Mouse (Mus musculus) MEL (cell line): ENCODE data around the gene Mtif2. TPM values are rescaled to one million over a fixed set of nuclear protein-coding genes. Genes with fewer than 3 reads are reported as not detected.

Experiments used
- DNase-seq: peaks from one replicate; pipeline ENCODE4 v3.0.0; 2011; ENCODE audit warnings: low read depth, low spot score
- H3K27ac ChIP-seq: 2 replicates; pipeline ENCODE4 v1.5.1; 2012; ENCODE audit warnings: low read depth, mild to moderate bottlenecking, control low read depth, low read length, moderate library complexity; ENCODE audit not compliant: control insufficient read depth
- H3K27me3 ChIP-seq, 2 experiments: fragments of 150-350 bp in 1 of 2; sonication (generic) in 1 of 2; 2 replicates each; pipeline ENCODE4 v1.6.1; 2012; ENCODE audit warnings: low read length in 2 of 2, mild to moderate bottlenecking in 2 of 2, improper control_type of control experiment in 1 of 2, moderate library complexity in 1 of 2; ENCODE audit not compliant: insufficient read depth in 2 of 2, control insufficient read depth in 1 of 2
- H3K36me3 ChIP-seq, 2 experiments: 2 replicates each; pipeline ENCODE4 v1.6.1; 2012 to 2014; ENCODE audit warnings: low read length in 2 of 2, improper control_type of control experiment in 1 of 2, inconsistent platforms in 1 of 2, mild to moderate bottlenecking in 1 of 2; ENCODE audit not compliant: insufficient read depth in 2 of 2, control insufficient read depth in 1 of 2
- H3K4me1 ChIP-seq, 2 experiments: fragments of 150-350 bp in 1 of 2; sonication (generic) in 1 of 2; 2 replicates each; pipeline ENCODE4 v1.6.1; 2012; ENCODE audit warnings: low read length in 2 of 2, improper control_type of control experiment in 1 of 2, mild to moderate bottlenecking in 1 of 2; ENCODE audit not compliant: insufficient read depth in 2 of 2, control insufficient read depth in 1 of 2
- H3K4me3 ChIP-seq, 2 experiments: fragments of 150-350 bp in 1 of 2; sonication (generic) in 1 of 2; 2 replicates each; pipeline ENCODE4 v1.5.1; 2012; ENCODE audit warnings: low read depth in 2 of 2, low read length in 2 of 2, mild to moderate bottlenecking in 2 of 2, moderate library complexity in 2 of 2, control low read depth in 1 of 2, improper control_type of control experiment in 1 of 2; ENCODE audit not compliant: control insufficient read depth in 1 of 2, insufficient read depth in 1 of 2
- H3K79me2 ChIP-seq: 2 replicates; pipeline ENCODE4 v1.6.1; 2012; ENCODE audit warnings: mild to moderate bottlenecking, low read length, moderate library complexity; ENCODE audit not compliant: control insufficient read depth, poor library complexity, insufficient read depth
- H3K9ac ChIP-seq: 2 replicates; pipeline ENCODE4 v1.6.1; 2012; ENCODE audit warnings: low read depth, mild to moderate bottlenecking, control low read depth, low read length, moderate library complexity; ENCODE audit not compliant: control insufficient read depth, poor library complexity, severe bottlenecking
- H3K9me3 ChIP-seq: fragments of 150-350 bp; sonication (generic); replicated peaks from 2 replicates; pipeline ENCODE4 v1.6.1; 2012; ENCODE audit warnings: mild to moderate bottlenecking, low read length, improper control_type of control experiment, moderate library complexity; ENCODE audit not compliant: insufficient read depth
- CHD1 ChIP-seq: IDR thresholded peaks from 2 replicates; pipeline ENCODE4 v1.6.1; 2012; ENCODE audit warnings: low read depth, mild to moderate bottlenecking, inconsistent platforms, low read length, improper control_type of control experiment
- CTCF ChIP-seq, 3 experiments: IDR thresholded peaks in 2 of 3; conservative IDR thresholded peaks in 1 of 3; 2 replicates each; pipeline ENCODE4 v1.5.1; 2011 to 2012; ENCODE audit warnings: low read length in 3 of 3, low read depth in 2 of 3, mild to moderate bottlenecking in 2 of 3, improper control_type of control experiment in 1 of 3, inconsistent platforms in 1 of 3, mixed read lengths in 1 of 3, moderate library complexity in 1 of 3; ENCODE audit not compliant: control insufficient read depth in 1 of 3, insufficient read depth in 1 of 3, poor library complexity in 1 of 3, severe bottlenecking in 1 of 3
- ELF1 ChIP-seq: IDR thresholded peaks from 2 replicates; pipeline ENCODE4 v1.6.1; 2014; ENCODE audit warnings: low read depth, mild to moderate bottlenecking, inconsistent platforms, low read length, improper control_type of control experiment, moderate library complexity
- EP300 ChIP-seq, 2 experiments: IDR thresholded peaks; 2 replicates each; pipeline ENCODE4 v1.6.1; 2011; ENCODE audit warnings: improper control_type of control experiment in 2 of 2, low read length in 2 of 2, low read depth in 1 of 2, mild to moderate bottlenecking in 1 of 2
- GABPA ChIP-seq: IDR thresholded peaks from 2 replicates; pipeline ENCODE4 v1.6.1; 2012; ENCODE audit warnings: low read depth, mild to moderate bottlenecking, inconsistent platforms, low read length, improper control_type of control experiment, moderate library complexity
- GATA1 ChIP-seq: IDR thresholded peaks from 2 replicates; pipeline ENCODE4 v1.6.1; 2011; ENCODE audit warnings: low read depth, low read length, improper control_type of control experiment
- KAT2A ChIP-seq: conservative IDR thresholded peaks from 2 replicates; pipeline ENCODE4 v1.6.1; 2012; ENCODE audit warnings: low read depth, low read length, improper control_type of control experiment, inconsistent platforms
- MAZ ChIP-seq: IDR thresholded peaks from 2 replicates; pipeline ENCODE4 v1.6.1; 2012; ENCODE audit warnings: low read depth, mild to moderate bottlenecking, inconsistent platforms, low read length, improper control_type of control experiment
- MYB ChIP-seq: IDR thresholded peaks from 2 replicates; pipeline ENCODE4 v1.6.1; 2011; ENCODE audit warnings: mild to moderate bottlenecking, low read depth, low read length, improper control_type of control experiment
- MYC ChIP-seq: IDR thresholded peaks from 2 replicates; pipeline ENCODE4 v1.6.1; 2011; ENCODE audit warnings: low read depth, mild to moderate bottlenecking, low read length, improper control_type of control experiment, moderate library complexity
- NELFE ChIP-seq: IDR thresholded peaks from 2 replicates; pipeline ENCODE4 v1.6.1; 2011; ENCODE audit warnings: low read depth, low read length, improper control_type of control experiment
- NRF1 ChIP-seq: IDR thresholded peaks from 2 replicates; pipeline ENCODE4 v1.6.1; 2014; ENCODE audit warnings: low read depth, mild to moderate bottlenecking, inconsistent platforms, low read length, improper control_type of control experiment, moderate library complexity; ENCODE audit not compliant: poor library complexity, insufficient read depth, severe bottlenecking
- POLR2A ChIP-seq, 2 experiments: IDR thresholded peaks; 2 replicates each; pipeline ENCODE4 v1.6.1; 2011 to 2012; ENCODE audit warnings: low read length in 2 of 2, mild to moderate bottlenecking in 2 of 2, control low read depth in 1 of 2, improper control_type of control experiment in 1 of 2, low read depth in 1 of 2, moderate library complexity in 1 of 2; ENCODE audit not compliant: control insufficient read depth in 1 of 2, insufficient read depth in 1 of 2, poor library complexity in 1 of 2
- POLR2AphosphoS5 ChIP-seq: IDR thresholded peaks from 2 replicates; pipeline ENCODE4 v1.6.1; 2012; ENCODE audit warnings: low read depth, borderline replicate concordance, mild to moderate bottlenecking, inconsistent platforms, low read length, moderate library complexity, mixed read lengths
- RAD21 ChIP-seq: IDR thresholded peaks from 2 replicates; pipeline ENCODE4 v1.6.1; 2011; ENCODE audit warnings: mild to moderate bottlenecking, low read depth, low read length, improper control_type of control experiment
- RCOR1 ChIP-seq: IDR thresholded peaks from 2 replicates; pipeline ENCODE4 v1.6.1; 2012; ENCODE audit warnings: low read depth, mild to moderate bottlenecking, inconsistent platforms, low read length, improper control_type of control experiment
- TAL1 ChIP-seq: IDR thresholded peaks from 2 replicates; pipeline ENCODE4 v1.6.1; 2012; ENCODE audit warnings: mild to moderate bottlenecking, inconsistent platforms, low read length, moderate library complexity, mixed read lengths
- TCF12 ChIP-seq: IDR thresholded peaks from 2 replicates; pipeline ENCODE4 v1.6.1; 2014; ENCODE audit warnings: low read depth, mild to moderate bottlenecking, inconsistent platforms, low read length, improper control_type of control experiment, moderate library complexity
- ZC3H11A ChIP-seq: IDR thresholded peaks from 2 replicates; pipeline ENCODE4 v1.6.1; 2012; ENCODE audit warnings: low read depth, mild to moderate bottlenecking, inconsistent platforms, low read length, improper control_type of control experiment
- ZMIZ1 ChIP-seq: IDR thresholded peaks from 2 replicates; pipeline ENCODE4 v1.6.1; 2012; ENCODE audit warnings: low read depth, mild to moderate bottlenecking, inconsistent platforms, low read length, improper control_type of control experiment, moderate library complexity
- ZNF384 ChIP-seq: IDR thresholded peaks from 2 replicates; pipeline ENCODE4 v1.6.1; 2012; ENCODE audit warnings: low read depth, mild to moderate bottlenecking, inconsistent platforms, low read length, improper control_type of control experiment
- polyA plus RNA-seq, 2 experiments: library from polyadenylated mRNA; stranded (reverse) in 1 of 2; unstranded in 1 of 2; fragments of >175 nt in 1 of 2; fragments of >200 nt in 1 of 2; gene quantifications; 2 replicates each; pipeline versions ENCODE4 v1.2.1 to v1.2.4; 2012; ENCODE audit warnings: low replicate concordance in 2 of 2, low read depth in 1 of 2; ENCODE audit not compliant: insufficient read length in 2 of 2, insufficient read depth in 1 of 2, missing spikeins in 1 of 2
- total RNA-seq: library from RNA; depleted of rRNA; stranded (reverse); fragments of 300-350 nt; gene quantifications from 2 replicates; pipeline ENCODE4 v1.2.3, GENCODE M21; 2012

The Mtif2 gene
- total and polyA plus RNA-seq, 3 experiments, result 22.5 to 161 (median 32.7) TPM

DNA sequence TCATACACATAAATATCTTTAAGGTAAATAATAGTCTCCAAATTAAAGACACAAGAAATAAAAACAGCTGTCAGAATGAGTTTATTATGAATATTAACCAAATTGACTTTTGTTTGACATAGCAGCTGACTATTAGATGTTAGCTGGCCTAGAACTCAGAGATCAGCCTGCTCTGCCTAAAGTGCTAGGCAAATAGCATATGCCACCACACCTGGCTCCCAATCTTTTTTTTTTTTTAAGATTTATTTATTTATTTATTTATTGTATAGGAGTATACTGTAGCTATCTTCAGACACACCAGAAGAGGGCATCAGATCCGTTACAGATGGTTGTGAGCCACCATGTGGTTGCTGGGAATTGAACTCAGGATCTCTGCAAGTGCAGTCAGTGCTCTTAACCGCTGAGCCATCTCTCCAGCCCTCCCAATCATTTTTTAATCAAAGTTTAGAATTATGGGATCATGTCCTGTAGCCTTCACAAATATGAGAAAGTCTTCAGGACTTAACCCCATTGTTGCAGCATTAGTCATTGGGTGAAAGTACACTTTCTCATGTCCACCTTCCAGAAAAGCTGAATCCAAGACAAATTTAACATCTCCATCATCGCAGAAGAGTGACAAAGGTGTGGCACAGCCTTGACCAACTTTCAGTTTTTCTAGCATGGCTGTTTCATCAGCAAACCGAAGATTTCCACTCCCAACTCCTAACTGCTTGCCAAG lies 13.2 kb upstream of the Mtif2 start:
- Histone ChIP-seq H3K27ac (peak overlapping the region; percentile 37; the same call in 1 of the 2 replicates), H3K9me3 (no peaks in the 10 kb centered on the region), H3K9ac (peak overlapping the region; percentile 95), H3K36me3 (peaks cover 16 to 37% of the 10 kb centered on the region in 2 experiments), H3K4me1 (peaks cover 13 to 15% of the 10 kb centered on the region in 2 experiments), H3K27me3 (no peaks in the 10 kb centered on the region), H3K79me2 (peaks cover 18% of the 10 kb centered on the region), H3K4me3 (peak overlapping the region; percentile 16 to 82; a peak in 3 of 4 replicates)
- TF ChIP-seq ZC3H11A (no peak), ZNF384 (peak; percentile 54; the same call in 1 of the 2 replicates), RAD21 (no peak), ZMIZ1 (no peak), CTCF (IDR thresholded peaks at IDR 0.05 in 2 of 3, conservative IDR thresholded peaks at IDR 0.05 in 1 of 3; ENCODE audit: control insufficient read depth in 1 of 3, insufficient read depth in 1 of 3, low read depth in 2 of 3, low read length in 3 of 3, poor library complexity in 1 of 3, severe bottlenecking in 1 of 3) (0 out of 6 replicates have a peak, but pooled peaks of 1 of the 3 experiments have one; percentile 3)
- DNase-seq, result no peak

DNA sequence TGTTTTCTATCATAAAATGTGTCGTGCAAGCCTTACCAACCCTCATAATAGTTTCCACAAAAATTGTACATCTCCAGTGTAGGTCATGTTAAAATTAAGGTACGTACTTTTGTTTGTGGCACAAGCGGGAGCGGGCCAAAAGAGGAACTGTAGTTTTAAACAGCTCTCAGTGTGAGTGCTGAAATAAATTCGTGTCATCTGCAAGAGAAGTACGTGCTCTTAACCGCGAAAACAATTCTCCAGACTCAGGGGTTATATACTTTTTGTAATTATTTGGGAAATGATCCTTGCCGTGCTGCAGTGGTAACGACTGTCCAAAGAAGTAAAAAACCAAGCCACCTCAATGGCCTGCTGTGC lies 11.9 kb upstream of the Mtif2 start:
- H3K27me3 ChIP-seq, result no peaks in the 10 kb centered on the region
- H3K9ac ChIP-seq, result peak overlapping the region; percentile 95
- peak overlapping the region; percentile 82 to 92 for H3K4me3 ChIP-seq
- H3K36me3 ChIP-seq, result peaks cover 16 to 36% of the 10 kb centered on the region in 2 experiments
- DNase-seq, result peak; percentile 90
- H3K9me3 ChIP-seq, result no peaks in the 10 kb centered on the region
- peaks cover 18% of the 10 kb centered on the region for H3K79me2 ChIP-seq
- TF ChIP-seq CHD1 (peak; percentile 35; the same call in 1 of the 2 replicates), TCF12 (no peak), MAZ (peak; percentile 65; the same call in 1 of the 2 replicates), EP300 (IDR thresholded peaks at IDR 0.05; ENCODE audit: low read depth in 1 of 2, low read length in 2 of 2) (peak in 1 of 2 experiments; percentile 51; a peak in 1 of 4 replicates), GATA1 (no peak)
- peaks cover 10 to 13% of the 10 kb centered on the region in 2 experiments for H3K4me1 ChIP-seq
- peak overlapping the region; percentile 100 for H3K27ac ChIP-seq

DNA sequence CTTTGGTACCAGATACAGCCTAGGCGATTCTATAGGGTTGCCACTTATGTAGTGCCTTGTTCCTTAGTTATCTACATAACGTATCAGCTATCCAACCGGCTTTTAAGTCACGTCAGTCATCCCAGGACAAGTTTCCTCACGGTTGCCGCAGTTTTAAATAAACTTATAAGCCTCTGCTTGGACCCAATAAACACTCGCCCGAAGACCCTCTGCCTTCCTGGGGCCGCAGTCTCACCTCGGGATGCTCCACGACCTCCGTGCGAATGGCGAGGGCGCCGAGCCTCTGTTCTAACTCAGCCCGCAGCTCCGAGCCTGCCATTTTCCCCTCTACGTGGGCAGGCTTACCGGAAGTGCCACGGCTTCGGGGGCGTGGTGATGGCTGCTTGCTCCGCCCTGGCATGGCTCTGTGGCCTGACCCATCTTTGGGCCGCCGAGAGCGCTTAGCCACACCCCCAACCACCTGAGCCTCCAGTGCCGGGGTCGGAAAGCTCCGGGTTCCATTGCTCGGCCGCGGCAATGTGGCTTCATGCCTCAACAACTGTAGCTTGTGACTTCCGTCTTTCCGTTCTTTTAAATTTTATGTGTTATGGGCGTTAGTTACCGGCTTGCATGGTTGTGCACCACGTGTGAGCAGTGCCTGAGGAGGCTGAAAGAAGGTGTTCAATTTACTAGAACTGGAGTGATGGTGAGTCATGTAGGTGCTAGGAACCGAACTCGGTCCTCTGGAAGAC lies 11.4 kb upstream of the Mtif2 start, which contains the start of gene Prorsd1:
Prorsd1 (minus strand) TSS at position 352 of the 731 bp plus-strand sequence.
- Histone ChIP-seq H3K9ac (peak within 1 kb of the TSS; percentile 95), H3K27me3 (no peaks in the 10 kb centered on the region), H3K36me3 (peaks cover 16 to 35% of the 10 kb centered on the region in 2 experiments), H3K9me3 (no peaks in the 10 kb centered on the region), H3K4me3 (peak within 1 kb of the TSS; percentile 82 to 92), H3K4me1 (peaks cover 10 to 13% of the 10 kb centered on the region in 2 experiments), H3K27ac (peak within 1 kb of the TSS; percentile 100), H3K79me2 (peaks cover 18% of the 10 kb centered on the region)
- DNase-seq, result peak; percentile 99
- TF ChIP-seq GABPA (no peak), TAL1 (no peak), ZNF384 (no peak), MAZ (peak; percentile 54; the same call in 1 of the 2 replicates), POLR2AphosphoS5 (peak; percentile 75; the same call in 1 of the 2 replicates), GATA1 (peak; percentile 73), RCOR1 (no peak), ZMIZ1 (peak; percentile 95), MYB (peak; percentile 64), ELF1 (peak; percentile 92), NRF1 (no peak), MYC (peak; percentile 95), POLR2A (IDR thresholded peaks at IDR 0.05; ENCODE audit: control insufficient read depth in 1 of 2, insufficient read depth in 1 of 2, low read depth in 1 of 2, low read length in 2 of 2, poor library complexity in 1 of 2) (peak; percentile 93 to 99), NELFE (peak; percentile 96), KAT2A (no peak; the same call in 1 of the 2 replicates)
